Mouse (Mus musculus) ES-E14 (cell line): Measurements from ENCODE around the gene Rsph3a. TPM values are rescaled to one million over a fixed set of nuclear protein-coding genes. Genes with fewer than 3 reads are reported as not detected.

Experiments used
- DNase-seq: peaks from one replicate; pipeline ENCODE4 v3.0.0-alpha.2; 2013; ENCODE audit warnings: low read depth, low spot score
- H3K27ac ChIP-seq: 2 replicates; pipeline ENCODE4 v1.5.1; 2012; ENCODE audit warnings: low read depth, mild to moderate bottlenecking, low read length, moderate library complexity, mixed read lengths; ENCODE audit not compliant: poor library complexity, insufficient read depth, severe bottlenecking
- H3K36me3 ChIP-seq: 2 replicates; pipeline ENCODE4 v1.6.1; 2012; ENCODE audit warnings: mild to moderate bottlenecking, low read length, moderate library complexity, mixed read lengths; ENCODE audit not compliant: control insufficient read depth, poor library complexity, insufficient read depth, severe bottlenecking
- H3K4me1 ChIP-seq, 2 experiments: fragments of 150-350 bp in 1 of 2; sonication (generic) in 1 of 2; 2 replicates each; pipeline ENCODE4 v1.6.1; 2012; ENCODE audit warnings: low read length in 2 of 2, mild to moderate bottlenecking in 1 of 2, mixed read lengths in 1 of 2; ENCODE audit not compliant: control insufficient read depth in 2 of 2, insufficient read depth in 2 of 2, poor library complexity in 1 of 2
- H3K4me3 ChIP-seq, 2 experiments: fragments of 150-350 bp in 1 of 2; sonication (generic) in 1 of 2; 2 replicates each; pipeline ENCODE4 v1.5.1; 2012; ENCODE audit warnings: low read length in 2 of 2, low read depth in 1 of 2, mild to moderate bottlenecking in 1 of 2, mixed read lengths in 1 of 2; ENCODE audit not compliant: insufficient read depth in 1 of 2, poor library complexity in 1 of 2, severe bottlenecking in 1 of 2
- H3K9ac ChIP-seq: 2 replicates; pipeline ENCODE4 v1.6.1; 2012; ENCODE audit warnings: low read depth, mild to moderate bottlenecking, low read length, mixed read lengths; ENCODE audit not compliant: poor library complexity, insufficient read depth, severe bottlenecking
- H3K9me3 ChIP-seq: fragments of 150-350 bp; sonication (generic); 2 replicates; pipeline ENCODE4 v1.6.1; 2012; ENCODE audit warnings: low read depth, mild to moderate bottlenecking, low read length; ENCODE audit not compliant: control insufficient read depth, insufficient read depth
- CHD2 ChIP-seq: IDR thresholded peaks from 2 replicates; pipeline ENCODE4 v1.6.1; 2014; ENCODE audit warnings: mild to moderate bottlenecking, low read depth, low read length, inconsistent platforms
- HCFC1 ChIP-seq: IDR thresholded peaks from 2 replicates; pipeline ENCODE4 v1.6.1; 2012; ENCODE audit warnings: low read length, inconsistent platforms, borderline replicate concordance; ENCODE audit not compliant: insufficient read depth
- MAFK ChIP-seq: IDR thresholded peaks from 2 replicates; pipeline ENCODE4 v1.6.1; 2014; ENCODE audit warnings: mild to moderate bottlenecking, low read depth, low read length, inconsistent platforms; ENCODE audit not compliant: insufficient read depth
- ZC3H11A ChIP-seq: IDR thresholded peaks from 2 replicates; pipeline ENCODE4 v1.6.1; 2012; ENCODE audit warnings: low read depth, mild to moderate bottlenecking, inconsistent platforms, low read length, borderline replicate concordance
- ZNF384 ChIP-seq: IDR thresholded peaks from 2 replicates; pipeline ENCODE4 v1.6.1; 2012; ENCODE audit warnings: low read depth, low read length, inconsistent platforms
- in situ Hi-C, 2 experiments: fragments of 600-800 bp; cut with MboI; formaldehyde crosslinking; loops; one replicate each; pipeline ENCODE4 v1.15.1; 2025; ENCODE audit warnings: low sequenced_read_pairs in 2 of 2, inconsistent platforms in 1 of 2; ENCODE audit not compliant: unreplicated experiment in 2 of 2
- total RNA-seq: library from RNA; depleted of rRNA; stranded (reverse); fragments of 300-350 nt; gene quantifications from 2 replicates; pipeline ENCODE4 v1.2.3, GENCODE M21; 2012

Gene Rsph3a
- total RNA-seq, 1 experiment: 4.8 TPM

DNA sequence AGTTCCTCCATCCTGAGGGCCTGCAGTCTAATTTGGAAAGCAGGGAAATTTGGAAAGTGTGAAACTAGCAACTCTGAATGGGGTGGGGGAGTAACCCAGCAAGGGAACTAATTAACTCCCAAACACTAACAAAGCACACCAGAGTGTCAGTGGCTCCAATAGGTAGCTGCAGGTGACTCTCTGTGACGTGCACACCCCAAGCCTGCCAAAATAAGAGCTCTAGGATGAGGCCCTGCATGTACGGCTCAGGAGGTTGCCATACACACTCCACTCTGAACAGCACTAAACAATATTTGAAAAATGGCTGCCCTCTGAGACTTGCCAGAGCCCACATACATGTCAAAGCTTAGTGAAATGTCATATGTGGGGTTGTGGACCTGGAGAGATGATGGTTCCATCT, 27.1 kb upstream of the Rsph3a start:
- DNase-seq: no peak
- in situ Hi-C loops: no loop called here
- TF ChIP-seq MAFK: no peak
- no peak for TF ChIP-seq ZC3H11A
- no peak for TF ChIP-seq HCFC1
- TF ChIP-seq ZNF384: no peak
- no peak for TF ChIP-seq CHD2
- no peaks in the 10 kb centered on the region for H3K9me3 ChIP-seq
- H3K4me3 ChIP-seq: no peak overlapping the region
- no peak overlapping the region for H3K27ac ChIP-seq
- no peak overlapping the region for H3K9ac ChIP-seq
- no peaks in the 10 kb centered on the region for H3K36me3 ChIP-seq
- H3K4me1 ChIP-seq: no peaks in the 10 kb centered on the region

DNA sequence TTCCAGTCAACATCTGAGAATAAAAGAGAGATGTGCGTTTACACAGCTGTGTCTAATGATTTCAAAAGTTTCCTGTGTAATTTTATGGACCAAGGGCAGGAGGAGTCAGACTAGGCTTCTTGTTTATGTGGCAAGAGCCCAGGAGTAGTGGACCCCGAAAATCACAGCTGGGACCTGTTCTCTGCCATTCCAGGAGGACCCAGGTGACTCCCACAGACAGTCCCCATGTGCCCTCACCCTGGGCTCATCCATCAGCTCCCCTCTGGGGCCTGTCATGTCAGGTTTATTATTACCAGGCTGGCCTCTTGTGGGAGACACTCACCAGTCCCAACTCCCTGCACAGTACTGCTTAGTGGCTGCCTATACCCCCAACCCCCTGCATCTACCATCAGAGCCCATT, 26.2 kb upstream of the Rsph3a start:
- no peak overlapping the region for H3K27ac ChIP-seq
- no peak for TF ChIP-seq HCFC1
- no peak for TF ChIP-seq ZC3H11A
- no peak for TF ChIP-seq ZNF384
- no peak for TF ChIP-seq CHD2
- TF ChIP-seq MAFK: no peak
- no peaks in the 10 kb centered on the region for H3K4me1 ChIP-seq
- in situ Hi-C loops: no loop called here
- H3K36me3 ChIP-seq: no peaks in the 10 kb centered on the region
- H3K9me3 ChIP-seq: no peaks in the 10 kb centered on the region
- no peak for DNase-seq
- H3K9ac ChIP-seq: no peak overlapping the region
- H3K4me3 ChIP-seq: no peak overlapping the region

DNA sequence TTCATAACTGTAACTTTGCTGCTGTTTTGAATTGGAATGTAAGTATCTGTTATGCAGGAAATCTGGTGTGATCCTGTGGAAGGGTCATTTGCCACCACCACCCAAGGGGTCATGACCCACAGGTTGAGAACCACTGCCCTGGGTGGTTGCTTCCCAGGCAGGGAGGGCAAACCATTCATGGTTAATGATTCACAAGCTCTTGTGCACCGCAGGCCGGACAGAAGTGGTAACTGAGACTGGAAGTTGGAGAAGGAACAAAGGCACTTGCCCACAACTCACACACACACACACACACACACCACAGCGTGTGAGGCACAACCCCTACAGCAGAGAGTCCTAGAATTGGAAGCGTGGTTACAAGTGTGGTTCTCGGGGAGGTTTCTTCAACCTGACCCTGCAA, 22.9 kb upstream of the Rsph3a start:
- Histone ChIP-seq H3K4me3 (no peak overlapping the region), H3K9ac (no peak overlapping the region), H3K27ac (no peak overlapping the region), H3K36me3 (no peaks in the 10 kb centered on the region), H3K4me1 (no peaks in the 10 kb centered on the region), H3K9me3 (no peaks in the 10 kb centered on the region)
- in situ Hi-C loops: no loop called here
- TF ChIP-seq CHD2 (no peak), MAFK (no peak), HCFC1 (no peak), ZC3H11A (no peak), ZNF384 (no peak)
- DNase-seq: no peak

DNA sequence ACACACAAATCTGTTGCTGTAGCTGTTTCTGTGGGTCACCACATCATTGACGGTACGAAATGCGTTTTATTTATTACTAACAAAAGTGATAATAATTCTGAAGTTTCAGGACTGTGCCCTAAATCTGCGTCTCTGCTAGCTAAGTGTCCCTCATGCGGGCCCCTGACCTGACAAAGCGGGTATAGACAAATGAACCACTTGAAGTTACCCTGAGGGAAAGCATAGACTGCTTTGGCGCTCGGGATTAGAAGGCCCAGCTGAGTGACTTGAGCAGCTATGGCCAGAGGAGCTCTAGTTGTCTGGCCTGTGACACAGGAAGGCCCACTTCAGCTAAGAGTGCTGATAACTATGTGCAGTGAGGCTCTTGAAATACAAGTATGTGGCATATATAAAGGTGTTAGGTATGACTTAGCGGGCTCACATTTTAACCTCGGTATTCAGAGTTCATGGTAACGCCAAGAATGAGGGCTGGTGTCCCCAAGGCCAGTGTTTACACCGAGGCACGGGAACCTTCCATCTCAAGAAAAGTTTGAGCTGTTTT, 21.2 kb upstream of the Rsph3a start:
- DNase-seq: no peak
- Histone ChIP-seq H3K4me1 (no peaks in the 10 kb centered on the region), H3K4me3 (no peak overlapping the region)

More for the DNA sequence above, 21.2 kb upstream of the Rsph3a start:
- no peak overlapping the region for H3K9ac ChIP-seq
- in situ Hi-C loops: no loop called here
- H3K36me3 ChIP-seq: no peaks in the 10 kb centered on the region
- H3K27ac ChIP-seq: no peak overlapping the region
- TF ChIP-seq HCFC1: no peak
- H3K9me3 ChIP-seq: no peaks in the 10 kb centered on the region
